Mouse (Mus musculus): ENCODE results near the gene Asap2.
A peak's percentile ranks its signal among the peaks of the same experiment; 100 is the strongest.

The Asap2 gene

GRCm38 (mm10) chr12:21264970-21265369 lies 274.7 kb downstream of the Asap2 start:
- DNase-seq (ENCODE audit: low spot score in 2 of 2) = no peak

- no peak for DNase-seq (ENCODE audit: low spot score in 2 of 2)
Measured at GRCm38 (mm10) chr12:21265501-21265900, 275.2 kb downstream of the Asap2 start.

DNA sequence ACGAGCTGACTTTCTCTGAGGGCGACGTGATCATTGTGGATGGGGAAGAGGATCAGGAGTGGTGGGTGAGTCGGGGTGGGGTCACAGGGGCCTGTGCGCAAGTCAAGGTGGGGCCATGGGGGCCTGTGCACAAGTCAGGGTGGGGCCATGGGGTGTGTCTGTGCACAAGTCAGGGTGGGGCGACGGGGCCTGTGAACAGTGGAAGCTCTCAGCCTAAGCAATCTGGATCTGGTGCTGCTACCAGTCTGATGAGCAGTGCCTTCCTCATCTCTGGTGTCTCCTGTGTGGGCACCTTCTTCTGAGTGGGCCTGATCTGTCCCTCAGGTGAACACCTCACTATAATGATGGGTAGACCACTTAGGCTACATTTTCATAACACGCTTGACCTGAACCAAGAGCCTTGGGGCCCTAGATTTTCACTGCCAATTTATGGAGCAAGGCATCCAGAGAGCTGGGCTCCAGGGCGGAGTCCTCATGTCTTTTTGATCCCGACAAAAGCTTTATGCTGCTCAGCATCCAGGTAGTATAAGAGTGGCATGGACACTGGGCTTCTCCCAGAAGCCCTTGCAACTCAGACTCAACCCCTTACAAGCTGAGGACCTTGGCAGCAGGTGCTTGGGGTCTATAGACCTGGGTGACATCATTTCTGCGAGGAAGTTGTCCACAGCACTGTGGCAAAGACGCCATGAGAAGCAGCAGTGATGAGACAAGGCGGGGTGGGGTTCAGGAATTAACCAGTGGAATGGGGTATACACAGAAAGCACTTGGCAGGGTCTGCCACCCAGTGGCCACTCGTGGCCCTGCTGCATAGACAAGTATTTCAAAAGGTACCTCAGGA lies 275.9 kb downstream of the Asap2 start:
- peak in 1 of 2 experiments; percentile 79 for DNase-seq (ENCODE audit: low spot score in 2 of 2)

GRCm38 (mm10) chr12:21266784-21267098 lies 276.5 kb downstream of the Asap2 start:
- DNase-seq (ENCODE audit: low spot score in 2 of 2) = no peak

GRCm38 (mm10) chr12:21268083-21268616 lies 277.9 kb downstream of the Asap2 start:
- no peak for DNase-seq (ENCODE audit: low spot score in 2 of 2)

GRCm38 (mm10) chr12:21274446-21274845 lies 284.2 kb downstream of the Asap2 start:
- no peak for DNase-seq (ENCODE audit: low spot score in 2 of 2)

DNA sequence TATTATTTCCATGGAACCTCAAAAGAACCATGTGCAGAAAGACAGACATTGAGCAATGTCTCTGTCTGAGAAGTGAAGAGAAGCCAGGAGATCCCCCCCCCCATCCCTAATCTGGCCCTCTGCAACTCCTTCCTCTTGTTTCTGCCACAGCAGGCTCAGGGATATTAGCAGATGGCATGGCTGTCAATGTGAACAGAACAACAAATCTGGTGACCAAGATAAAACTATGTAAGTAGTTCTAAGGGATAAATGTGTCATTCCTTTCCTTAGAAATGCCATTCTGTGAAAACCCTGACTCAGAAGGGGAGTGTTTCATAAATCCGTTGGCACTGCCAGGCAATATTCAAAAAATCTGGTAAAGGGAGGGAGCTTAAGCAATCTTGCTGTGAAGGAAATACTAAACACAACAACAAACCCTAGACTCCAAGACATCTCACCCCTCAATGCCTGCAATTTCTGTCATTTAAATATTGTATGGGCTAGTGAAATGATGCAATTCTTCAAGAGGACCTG lies 287.1 kb downstream of the Asap2 start:
- DNase-seq (ENCODE audit: low spot score in 2 of 2) = no peak

DNA sequence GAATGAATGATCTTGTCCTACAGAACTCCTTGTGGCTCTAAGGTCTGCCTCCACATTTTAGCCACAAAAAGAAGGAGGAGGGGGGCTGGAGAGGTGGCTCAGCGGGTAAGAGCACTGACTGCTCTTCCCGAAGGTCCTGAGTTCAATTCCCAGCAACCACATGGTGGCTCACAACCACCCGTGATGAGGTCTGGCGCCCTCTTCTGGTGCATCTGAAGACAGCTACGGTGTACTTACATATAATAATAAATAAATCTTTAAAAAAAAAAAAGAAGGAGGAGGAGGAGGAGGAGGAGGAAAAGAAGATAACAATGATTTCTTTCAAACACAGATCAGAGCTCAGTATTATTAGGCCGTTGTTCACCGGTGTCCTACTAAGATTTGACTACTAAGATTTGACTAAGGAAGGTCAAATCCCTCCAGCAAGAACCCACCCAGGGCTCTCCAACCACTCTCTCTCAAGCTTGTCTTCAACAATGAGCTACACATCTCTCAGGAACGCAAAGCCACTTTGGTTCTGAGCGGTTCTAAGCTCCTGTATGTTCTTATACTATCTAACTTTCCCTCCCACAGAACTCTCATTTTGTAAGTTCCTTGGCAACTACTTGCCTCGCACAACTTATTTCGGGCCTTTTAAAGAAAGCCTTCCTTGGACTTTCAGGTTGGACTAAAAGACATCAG lies 294.6 kb downstream of the Asap2 start, which contains the start of gene Cpsf3:
Gene Cpsf3, plus strand, starts transcription at position 631 of the 681 bp plus-strand sequence.
- DNase-seq (ENCODE audit: low spot score in 2 of 2) = no peak

DNA sequence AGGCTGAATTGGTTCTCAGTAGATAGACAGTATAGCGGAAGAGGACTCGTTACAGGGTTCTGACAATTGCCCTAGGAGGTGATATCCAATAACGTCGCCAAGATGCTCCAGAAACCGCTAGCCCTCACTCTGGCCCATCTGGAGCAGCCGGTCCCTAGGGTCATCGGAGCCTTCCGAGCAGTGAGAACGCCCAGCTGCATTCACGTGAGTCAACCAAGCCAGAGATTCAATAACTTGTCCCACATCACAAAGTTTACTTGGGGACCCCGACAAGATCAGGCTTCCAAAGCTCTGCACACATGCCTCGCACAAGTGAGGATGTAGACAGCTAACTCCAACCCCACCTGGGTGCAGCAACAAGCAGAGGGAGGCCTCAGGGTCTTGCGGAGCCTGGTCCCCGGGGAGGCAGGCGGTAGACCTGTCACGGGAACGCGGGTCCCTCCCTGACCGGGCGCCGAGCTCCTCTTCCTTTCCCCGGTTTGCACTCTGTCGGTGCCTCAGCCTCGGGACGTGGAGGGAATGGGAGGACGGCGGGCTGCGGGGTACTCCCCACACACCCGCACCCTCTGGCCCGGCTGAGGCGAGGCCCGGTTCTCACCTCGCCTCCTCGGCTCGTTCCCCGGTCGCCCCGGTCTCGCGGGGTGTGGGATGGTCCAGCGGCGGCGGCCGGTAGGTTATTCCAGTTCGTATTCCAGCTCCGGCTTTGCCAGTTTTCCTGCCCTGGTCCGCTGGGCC lies 295.4 kb downstream of the Asap2 start:
- no peak for DNase-seq (ENCODE audit: low spot score in 2 of 2)

- DNase-seq (ENCODE audit: low spot score in 2 of 2) = peak; percentile 93 to 99
Measured at GRCm38 (mm10) chr12:21286243-21286622, 296.0 kb downstream of the Asap2 start, which contains the start of gene Itgb1bp1. Gene Itgb1bp1, minus strand, starts transcription at chr12:21286284.

DNA sequence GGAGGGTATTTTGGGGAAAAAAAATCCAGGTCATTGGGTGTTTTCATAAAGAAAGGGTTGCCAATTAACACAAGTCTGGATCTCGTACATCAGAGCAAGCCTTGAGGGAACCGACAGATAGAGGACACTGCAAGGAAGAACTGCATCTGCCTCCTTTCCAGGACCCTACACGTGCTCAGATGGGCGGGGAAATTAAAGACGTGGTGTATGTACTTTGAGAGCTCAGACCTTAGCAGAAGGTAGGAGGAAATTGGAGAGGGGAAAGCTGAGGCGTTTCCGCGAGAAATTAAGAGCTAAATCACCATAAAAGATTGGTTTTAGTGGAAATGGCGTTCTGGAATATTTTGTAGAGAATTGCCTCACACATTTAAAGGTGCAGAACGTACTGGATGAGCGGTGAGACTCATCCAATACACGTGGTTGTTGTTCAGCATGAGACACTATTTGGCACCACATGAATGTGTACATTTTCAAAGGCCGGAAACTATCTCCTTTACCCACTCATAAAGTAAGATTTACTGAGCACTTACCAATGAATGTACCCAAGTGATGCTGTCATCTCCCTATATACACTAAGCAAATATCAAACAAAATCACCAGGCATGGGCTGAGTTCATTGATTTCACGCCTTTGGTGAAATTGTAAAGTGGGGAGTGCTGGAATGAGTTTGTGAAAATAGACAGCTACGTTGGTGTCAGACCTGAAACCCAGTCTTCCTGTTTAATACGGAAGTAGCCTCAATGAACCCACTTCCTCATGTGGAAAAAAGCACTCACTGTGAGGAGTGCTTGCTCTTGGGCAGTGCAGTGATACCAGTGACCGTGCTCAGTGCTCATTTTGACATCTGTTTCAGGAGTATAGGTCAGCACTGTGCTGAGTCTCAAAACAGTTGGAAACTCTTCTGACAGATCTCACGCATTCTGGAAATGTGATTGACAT lies 296.7 kb downstream of the Asap2 start:
- peak in 1 of 2 experiments; percentile 37 for DNase-seq (ENCODE audit: low spot score in 2 of 2)

GRCm38 (mm10) chr12:21288716-21289395 lies 298.6 kb downstream of the Asap2 start:
- no peak for DNase-seq (ENCODE audit: low spot score in 2 of 2)

DNA sequence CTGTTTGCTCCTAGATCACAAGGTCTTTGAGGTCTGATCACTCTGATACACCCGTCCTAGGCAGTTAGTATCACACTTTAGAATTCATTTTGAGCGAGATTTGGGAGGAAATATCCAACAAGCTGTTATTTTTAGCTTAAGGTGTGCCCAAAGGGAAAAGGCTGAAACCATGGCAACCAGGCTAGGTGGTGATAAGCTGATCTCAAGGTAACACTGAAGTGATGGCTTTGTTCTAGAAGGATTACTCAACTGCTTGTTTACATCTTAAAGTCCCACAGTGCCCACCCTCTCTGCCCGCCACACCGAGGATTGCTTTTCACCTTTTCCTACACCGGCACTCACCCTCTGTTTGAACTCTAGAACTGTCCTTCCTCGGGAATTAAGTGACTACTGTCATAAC lies 299.4 kb downstream of the Asap2 start:
- DNase-seq (ENCODE audit: low spot score in 2 of 2) = no peak

GRCm38 (mm10) chr12:21298856-21299255 lies 308.6 kb downstream of the Asap2 start:
- DNase-seq (ENCODE audit: low spot score in 2 of 2) = no peak

DNA sequence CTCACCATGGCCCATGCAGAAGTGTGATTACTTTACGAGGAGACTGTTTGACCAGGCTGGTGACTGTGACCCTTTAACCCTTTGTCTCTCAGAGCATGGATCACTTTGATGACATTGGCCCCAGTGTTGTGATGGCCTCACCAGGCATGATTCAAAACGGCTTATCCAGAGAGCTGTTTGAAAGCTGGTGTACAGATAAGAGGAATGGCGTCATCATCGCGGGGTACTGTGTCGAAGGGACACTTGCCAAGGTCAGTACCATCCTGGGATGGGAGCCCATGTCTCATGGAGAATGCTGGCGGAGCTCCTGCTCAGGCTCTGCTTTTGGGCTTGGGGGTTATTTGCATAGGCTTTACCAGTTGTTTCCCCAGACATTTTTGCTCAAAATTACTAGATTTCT lies 311.1 kb downstream of the Asap2 start:
- no peak for DNase-seq (ENCODE audit: low spot score in 2 of 2)

DNA sequence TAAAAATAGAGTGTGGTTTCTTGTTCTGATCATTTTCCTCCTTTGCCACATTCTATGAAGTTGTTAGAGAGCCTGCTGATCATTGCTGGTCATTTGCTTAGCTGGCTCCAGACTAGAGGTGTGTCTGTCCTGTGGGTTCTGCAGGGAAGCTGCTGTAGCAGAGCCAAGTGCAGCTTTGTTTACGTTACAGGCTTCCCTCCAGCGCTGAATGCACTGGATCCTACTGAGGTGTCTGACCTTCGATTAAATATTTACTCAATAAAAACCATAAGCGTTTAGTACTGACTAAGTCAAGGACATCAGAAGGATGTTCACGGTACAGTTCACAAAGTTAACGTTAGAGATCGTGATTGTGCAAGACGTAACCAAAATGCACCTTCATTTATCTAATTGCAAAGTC lies 311.7 kb downstream of the Asap2 start:
- DNase-seq (ENCODE audit: low spot score in 2 of 2) = no peak

- DNase-seq (ENCODE audit: low spot score in 2 of 2) = no peak
Measured at GRCm38 (mm10) chr12:21302361-21302783, 312.1 kb downstream of the Asap2 start.

DNA sequence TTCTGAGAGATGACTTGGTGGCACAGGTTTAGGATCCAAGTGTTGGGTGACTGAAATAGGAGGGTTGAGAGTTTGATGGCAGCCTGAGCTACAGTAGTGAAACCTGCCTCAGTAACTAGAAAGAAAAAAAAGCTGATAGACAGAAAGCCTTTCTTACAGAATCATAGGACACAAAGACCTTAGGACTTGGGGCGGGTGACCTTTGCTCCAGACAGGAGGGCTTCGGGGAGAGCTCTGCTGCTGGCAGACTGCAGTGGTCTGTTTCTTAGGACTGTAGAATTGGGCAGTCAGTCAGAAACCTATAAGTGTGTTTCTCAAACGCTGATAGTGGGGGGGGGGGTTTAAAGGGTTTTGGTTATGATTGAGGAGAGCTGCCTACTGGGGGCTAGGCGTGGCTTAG lies 315.5 kb downstream of the Asap2 start:
- DNase-seq (ENCODE audit: low spot score in 2 of 2) = no peak

DNA sequence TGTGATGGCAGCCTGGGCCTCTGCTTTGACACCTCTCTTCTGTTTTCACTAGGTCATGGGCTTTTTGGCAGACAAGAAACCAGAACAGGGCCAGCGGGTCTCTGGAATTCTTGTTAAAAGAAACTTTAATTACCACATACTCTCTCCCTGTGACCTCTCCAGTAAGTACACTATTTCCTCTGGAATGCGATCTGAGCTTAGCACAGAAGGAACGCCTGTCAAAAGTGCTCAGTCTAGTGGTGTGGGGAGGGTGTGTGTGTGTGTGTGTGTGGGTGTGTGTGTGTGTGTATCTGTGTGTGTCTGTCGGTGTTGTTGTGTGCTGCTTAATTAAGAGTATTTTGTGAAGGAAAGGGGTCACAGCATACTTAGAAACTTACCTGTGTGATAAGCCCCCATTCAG lies 316.5 kb downstream of the Asap2 start:
- DNase-seq (ENCODE audit: low spot score in 2 of 2) = no peak

GRCm38 (mm10) chr12:21312201-21312600 lies 321.9 kb downstream of the Asap2 start:
- DNase-seq (ENCODE audit: low spot score in 2 of 2) = no peak

Measured in left cerebral cortex, adult 9 months (tissue).